Mouse (Mus musculus): ENCODE results near the gene Bcl11b.

The Bcl11b gene

DNA sequence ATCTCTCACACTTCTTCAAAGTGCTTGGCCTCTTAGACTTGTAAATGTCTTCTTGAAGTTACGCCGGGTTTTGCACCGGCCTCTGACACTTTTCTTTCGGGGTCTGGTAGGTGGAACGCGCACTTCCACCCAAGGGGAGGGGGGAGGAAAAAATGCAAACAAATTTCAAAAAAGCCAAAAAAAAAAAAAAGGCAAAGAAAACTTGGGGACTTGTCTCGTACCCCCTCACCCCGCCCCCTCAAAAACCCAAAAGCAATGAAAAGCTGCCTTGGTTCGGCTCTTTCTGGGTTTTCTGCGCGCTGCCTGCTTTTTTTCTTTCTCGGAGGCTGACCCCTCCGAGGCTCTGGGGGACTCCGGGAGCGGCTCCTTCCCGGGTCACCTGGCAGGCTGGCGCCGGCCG, at the start of gene Bcl11b:
Gene Bcl11b (minus strand): TSS at position 120 of the 400 bp plus-strand sequence.
- DNase-seq: no peak

DNA sequence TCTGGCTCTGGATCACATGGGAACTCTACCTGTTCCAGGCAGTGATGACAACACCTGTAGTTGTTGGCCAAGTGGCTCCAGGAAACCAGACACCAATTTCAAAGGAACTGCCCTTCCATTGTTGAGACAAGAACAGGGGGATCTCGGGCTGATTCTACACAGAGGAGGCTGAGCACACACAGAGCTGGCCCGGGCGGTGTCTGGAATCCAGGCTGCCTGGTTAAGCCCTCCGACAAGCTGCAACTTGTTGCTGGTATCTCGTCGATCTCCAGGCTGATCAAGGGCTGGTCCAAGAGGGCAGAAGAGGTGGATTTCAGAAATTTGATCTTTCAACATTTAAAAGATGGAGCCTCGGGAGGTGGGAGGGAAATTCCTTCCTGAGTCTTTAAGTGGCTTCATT, 47.6 kb upstream of the Bcl11b start:
- DNase-seq: no peak

GRCm38 (mm10) chr12:108049625-108050024, 46.2 kb upstream of the Bcl11b start:
- DNase-seq: no peak

DNA sequence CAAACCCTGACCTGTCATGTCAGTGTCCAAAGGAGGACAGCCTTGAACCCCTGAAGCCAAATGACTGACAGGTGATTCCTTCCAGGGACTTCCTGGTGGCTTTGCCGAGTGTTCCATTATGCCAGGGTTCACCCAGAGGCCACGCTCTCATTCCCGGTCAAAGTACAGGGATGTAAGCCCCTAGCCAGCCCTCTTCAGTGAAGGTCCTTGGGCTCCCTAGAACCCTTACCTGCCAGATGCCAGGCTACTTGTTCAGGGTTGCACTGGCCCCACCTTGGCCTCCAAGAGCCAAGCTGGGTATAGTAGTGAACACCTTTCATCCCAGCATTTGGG, 38.8 kb upstream of the Bcl11b start:
- peak; percentile 37 for DNase-seq

DNA sequence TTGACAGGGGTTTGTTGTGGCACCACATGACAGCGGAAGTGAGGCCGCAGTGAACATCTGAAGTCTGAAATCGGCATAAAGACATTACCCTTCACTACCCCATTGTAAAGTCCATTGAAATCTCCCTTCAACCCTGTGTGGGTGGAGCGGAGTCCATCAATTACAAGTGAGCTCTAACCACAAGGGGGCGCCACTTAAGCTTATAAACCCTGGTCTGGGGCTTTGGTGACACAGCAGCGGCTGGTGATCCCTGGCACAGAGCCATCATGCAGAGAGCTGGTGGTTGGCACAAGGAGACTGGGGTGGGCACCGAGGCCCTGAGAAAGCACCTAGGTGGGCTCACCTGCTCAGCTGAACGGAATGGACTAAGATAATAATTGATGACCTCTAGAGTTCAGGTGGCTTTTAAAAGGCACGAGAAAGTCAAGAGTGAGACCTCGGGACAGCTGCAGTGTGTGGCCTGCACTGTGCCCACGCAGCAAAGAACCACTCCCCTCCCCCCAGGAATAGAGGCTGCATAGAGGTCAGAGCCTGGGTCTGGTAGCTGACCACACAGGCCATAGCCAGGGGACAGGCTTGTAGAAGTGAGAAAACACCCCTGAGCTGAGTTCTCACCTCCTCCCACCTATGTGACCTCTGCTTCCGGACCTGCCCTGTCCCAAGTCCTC, 38.3 kb upstream of the Bcl11b start:
- DNase-seq: peak; percentile 77

DNA sequence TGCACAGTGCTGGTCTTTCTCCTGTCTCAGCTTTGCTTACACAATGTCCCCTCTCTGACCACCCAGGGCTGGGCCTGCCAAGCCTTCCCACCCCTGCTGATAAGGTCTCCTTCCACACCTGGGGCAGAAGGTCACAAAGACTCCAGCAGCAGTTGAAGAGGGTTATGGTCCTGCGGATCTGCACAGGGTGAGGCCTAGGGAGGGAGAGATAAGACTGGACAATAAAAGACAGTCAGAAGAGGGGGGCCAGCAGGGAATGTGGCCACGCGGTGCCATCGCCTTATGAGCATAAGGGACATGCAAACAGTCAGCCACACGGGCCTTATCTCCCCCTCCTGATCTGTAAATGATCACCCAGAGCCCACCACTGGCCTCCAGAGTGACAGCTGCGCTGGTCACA, 34.0 kb upstream of the Bcl11b start:
- DNase-seq: no peak

GRCm38 (mm10) chr12:108035412-108036078, 32.1 kb upstream of the Bcl11b start:
- peak; percentile 95 for DNase-seq

- DNase-seq: no peak
Observed at GRCm38 (mm10) chr12:108022835-108023615, 19.6 kb upstream of the Bcl11b start.

GRCm38 (mm10) chr12:108012003-108012402, 8.6 kb upstream of the Bcl11b start:
- DNase-seq: no peak

- DNase-seq: no peak
Observed at GRCm38 (mm10) chr12:108010346-108010745, 6.9 kb upstream of the Bcl11b start.

DNA sequence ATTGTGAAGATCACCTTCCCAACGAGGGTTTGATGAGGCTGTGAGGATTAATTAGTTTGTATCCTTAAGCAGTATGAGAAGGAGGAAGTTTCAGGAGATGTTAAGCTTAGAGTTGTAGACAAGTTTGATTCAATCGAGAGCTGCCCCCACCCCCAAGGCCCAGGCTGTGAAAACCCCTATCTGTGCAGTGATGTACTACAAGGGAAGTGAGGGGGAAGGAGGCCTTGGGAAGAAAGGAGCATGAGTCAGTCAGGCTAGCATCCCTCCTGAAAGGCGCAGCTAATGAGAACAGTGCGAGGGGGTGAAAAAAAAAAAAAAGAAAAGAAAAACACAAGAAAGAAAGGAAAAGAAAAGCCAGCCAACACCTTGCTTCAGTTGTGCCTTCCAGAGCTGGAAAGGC, 5.8 kb upstream of the Bcl11b start:
- no peak for DNase-seq

GRCm38 (mm10) chr12:108005816-108006626, 2.6 kb upstream of the Bcl11b start:
- DNase-seq: peak; percentile 46

- no peak for DNase-seq
Observed at GRCm38 (mm10) chr12:108005488-108005800, 2.0 kb upstream of the Bcl11b start.

DNA sequence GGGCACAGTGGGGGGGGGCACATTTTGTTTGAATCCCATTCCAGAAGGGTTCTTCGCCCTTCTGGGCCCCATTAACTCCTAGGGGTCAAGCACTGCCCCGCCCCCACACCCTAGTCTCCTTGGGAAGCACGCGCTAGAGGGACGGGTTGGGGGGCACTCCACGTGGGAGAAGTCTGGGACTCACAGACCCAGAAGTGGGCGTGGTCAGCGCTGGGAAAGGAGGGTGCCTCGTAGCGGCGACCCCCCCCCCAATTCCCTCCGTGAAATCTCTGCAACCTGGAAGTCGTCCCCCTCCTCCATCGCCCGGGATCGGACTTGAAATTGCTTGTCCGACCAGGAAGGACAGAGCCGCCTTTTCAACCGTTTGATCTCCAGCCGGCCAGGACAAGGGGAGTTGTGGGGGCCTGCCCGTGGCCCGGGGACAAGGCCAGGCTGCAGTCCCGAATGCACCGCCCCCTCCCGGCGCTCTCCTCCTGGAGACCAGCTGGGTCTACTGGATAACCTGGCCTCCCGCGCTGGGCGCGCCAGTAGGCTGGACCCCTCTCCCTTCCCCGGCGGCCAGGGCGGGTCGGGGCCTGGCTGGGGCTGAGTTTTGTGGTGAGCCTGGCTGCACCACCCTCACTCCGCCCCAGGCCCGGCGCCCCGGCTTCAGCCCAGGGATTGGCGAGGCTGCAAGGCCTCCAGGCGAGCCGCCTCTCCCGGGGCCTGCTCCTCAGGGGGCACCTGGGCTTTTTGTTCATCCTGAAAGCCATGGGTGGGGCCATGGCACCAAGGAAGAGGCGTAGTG, 1.5 kb upstream of the Bcl11b start:
- DNase-seq: no peak

- peak; percentile 49 for DNase-seq
Observed at GRCm38 (mm10) chr12:108003928-108004327, 526 bp upstream of the Bcl11b start.

DNA sequence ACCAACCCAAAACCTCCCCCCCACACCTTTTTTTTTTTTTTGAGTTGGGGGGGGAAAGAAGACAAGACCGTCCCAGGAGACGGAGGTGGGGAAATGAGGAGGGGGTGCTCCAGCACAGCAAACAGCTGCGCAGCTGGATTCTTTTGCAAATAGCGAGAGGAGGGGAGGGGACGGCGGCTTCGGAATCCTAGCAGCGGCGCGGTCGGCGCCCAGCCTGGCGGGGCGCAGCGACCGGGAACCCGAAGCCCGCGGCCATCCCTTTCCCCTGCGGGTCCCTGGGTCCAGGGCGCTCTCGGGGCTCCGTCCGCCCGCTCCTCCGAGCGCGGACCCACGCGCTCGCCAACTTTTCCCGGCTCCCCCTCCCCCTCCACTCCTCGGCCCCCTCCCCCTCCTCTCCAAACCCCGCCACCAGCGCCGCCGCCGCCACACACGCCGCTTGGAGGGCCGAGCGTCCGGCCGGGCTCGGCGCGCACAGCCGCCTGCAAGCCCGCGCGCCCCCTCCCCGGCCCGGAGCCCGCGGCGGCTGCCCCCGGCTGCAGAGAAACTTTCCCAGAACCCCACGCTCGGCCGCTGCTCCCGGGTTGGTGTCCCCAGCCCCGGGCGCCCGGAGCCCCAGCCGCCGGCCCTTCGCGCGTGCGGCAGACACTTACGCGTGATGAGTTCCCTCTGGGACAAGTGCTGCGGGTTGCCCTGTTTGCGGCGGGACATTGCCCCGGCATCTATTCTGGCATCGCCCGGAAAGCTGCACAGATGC, 789 bp downstream of the Bcl11b start:
- no peak for DNase-seq

DNA sequence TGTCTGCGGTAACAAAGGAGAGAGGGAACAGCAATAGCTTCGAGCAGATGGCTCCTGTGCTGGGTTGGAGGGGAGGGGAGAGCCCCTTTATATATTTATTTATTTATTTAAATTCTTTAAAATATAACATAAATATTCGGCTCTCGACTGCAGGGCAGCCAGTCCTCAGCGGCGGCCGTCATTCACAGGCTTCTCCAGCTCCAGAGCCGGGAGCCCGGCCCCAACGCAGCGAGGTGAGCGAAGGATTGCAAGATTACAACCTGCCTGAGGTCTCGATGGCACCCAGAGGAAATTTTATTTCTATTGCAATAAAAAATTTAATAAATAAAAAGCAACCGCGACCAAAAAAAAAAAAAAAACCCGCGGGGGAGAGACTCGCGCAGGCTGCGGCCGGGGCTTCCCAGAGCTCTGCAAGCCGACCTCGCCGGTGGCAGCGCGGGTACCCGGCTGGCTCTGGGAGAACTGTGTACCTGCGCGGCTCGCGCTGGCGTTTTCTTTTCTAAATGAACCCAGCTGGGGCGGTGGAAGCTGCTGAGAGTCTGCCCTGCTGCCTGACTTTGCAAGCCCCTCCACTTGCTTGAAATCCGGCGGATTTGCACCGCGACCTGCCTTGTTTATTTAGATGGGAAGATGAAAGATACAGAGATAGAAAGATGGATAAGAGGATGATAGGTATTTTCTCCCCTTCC, 1.6 kb downstream of the Bcl11b start:
- DNase-seq: no peak

- DNase-seq: no peak
Observed at GRCm38 (mm10) chr12:108000715-108001080, 2.7 kb downstream of the Bcl11b start.

GRCm38 (mm10) chr12:107999751-108000714, 3.4 kb downstream of the Bcl11b start:
- DNase-seq: no peak

GRCm38 (mm10) chr12:107998746-107999145, 4.7 kb downstream of the Bcl11b start:
- peak; percentile 75 for DNase-seq
